Mouse (Mus musculus) embryonic fibroblast, embryonic 13.5 days (primary cell): ENCODE results near the gene Tmod3.

ENCODE experiments used
- CTCF ChIP-seq: IDR thresholded peaks from 2 replicates; pipeline ENCODE4 v1.5.1; 2011; ENCODE audit warnings: mild to moderate bottlenecking, control low read depth, low read length, moderate library complexity, borderline replicate concordance; ENCODE audit not compliant: insufficient read depth
- POLR2A ChIP-seq: IDR thresholded peaks from 2 replicates; pipeline ENCODE4 v1.6.1; 2011; ENCODE audit warnings: low read depth, mild to moderate bottlenecking, control low read depth, low read length, moderate library complexity

DNA sequence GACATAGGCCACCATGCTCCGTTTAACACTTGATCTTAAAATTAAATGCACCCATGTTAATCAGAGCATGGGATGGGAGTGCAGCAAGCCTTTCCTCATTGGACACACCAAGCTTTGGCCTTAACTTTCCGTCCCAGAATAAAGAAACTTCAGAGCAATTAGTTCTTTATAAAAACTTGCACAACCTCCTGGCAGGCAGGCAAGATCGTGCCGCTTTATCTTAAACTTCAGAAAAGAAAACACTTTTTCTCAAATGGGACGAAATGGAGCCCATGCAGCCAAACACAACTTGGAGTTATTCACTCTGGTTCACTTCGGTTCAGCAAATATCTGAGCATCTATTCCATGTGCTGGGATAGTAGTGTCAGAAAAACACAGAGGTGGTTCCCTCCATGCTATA, 19.9 kb upstream of the Tmod3 start:
- no peak for TF ChIP-seq POLR2A
- TF ChIP-seq CTCF, result no peak
